Mouse (Mus musculus) c-Kit-negative CD71-positive TER-119-positive erythroid progenitor cells, embryonic 14.5 days (primary cell): ENCODE measurements at regions not wholly inside any gene's neighbourhood (a gene's known extent, or its start where the extent isn't known, plus 50 kb on each side); places are given as distances from the start of the nearest gene placed in this dataset.

ENCODE experiments used
- DNase-seq: peaks from one replicate; pipeline ENCODE4 v3.0.0-alpha.2; 2013; ENCODE audit warnings: low read depth, low spot score

GRCm38 (mm10) chr19:14676929-14677328, 79.1 kb upstream of the Tle4 start:
- no peak for DNase-seq

DNA sequence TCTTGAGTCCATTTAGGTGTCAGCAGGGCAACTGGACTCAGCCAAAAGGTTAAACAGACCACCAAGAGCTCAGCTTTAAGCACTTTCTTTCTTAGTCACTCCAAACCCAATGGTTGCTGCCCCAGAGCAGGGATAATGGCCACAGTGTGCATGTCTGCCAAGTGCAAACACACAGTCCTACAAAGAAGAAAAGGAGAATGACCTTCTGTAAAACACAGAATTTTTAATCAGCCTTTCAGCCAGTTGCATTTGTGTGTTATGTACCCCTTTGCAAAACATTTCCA, 72.9 kb upstream of the Tle4 start:
- no peak for DNase-seq

- DNase-seq, result no peak
Measured at GRCm38 (mm10) chr19:14670078-14670820, 72.4 kb upstream of the Tle4 start.

DNA sequence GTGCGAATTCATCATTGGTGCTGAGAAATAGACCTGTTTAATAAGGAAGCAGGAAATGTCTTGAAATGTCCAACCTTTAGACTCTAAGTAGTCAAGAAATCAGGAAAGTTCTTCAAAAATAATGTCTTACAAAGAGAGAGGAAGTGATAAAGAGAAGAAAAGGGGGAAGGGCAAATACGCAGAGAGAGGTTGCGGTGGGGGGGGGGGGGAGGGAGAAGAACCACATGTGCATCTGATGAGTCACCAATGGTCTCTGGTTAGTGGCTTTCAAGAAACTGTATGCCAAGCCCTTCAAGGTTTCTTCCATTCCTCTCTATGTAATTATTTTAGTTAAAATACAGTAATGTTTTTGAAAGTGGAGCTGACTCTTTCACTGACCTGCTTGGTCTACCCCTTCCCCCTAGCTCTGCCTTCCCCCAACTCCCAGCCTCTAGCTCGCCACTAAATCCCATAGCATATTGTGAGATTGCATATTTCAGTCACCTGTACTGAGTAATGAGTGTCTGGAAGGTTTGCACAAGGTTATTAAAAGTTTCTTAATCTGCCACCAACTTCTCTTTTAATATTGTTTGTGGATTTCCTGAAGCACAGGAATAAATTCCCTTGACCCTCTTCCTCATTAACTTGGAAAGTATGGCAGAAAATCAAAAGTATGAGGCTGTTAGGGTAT, 70.8 kb upstream of the Tle4 start:
- no peak for DNase-seq

DNA sequence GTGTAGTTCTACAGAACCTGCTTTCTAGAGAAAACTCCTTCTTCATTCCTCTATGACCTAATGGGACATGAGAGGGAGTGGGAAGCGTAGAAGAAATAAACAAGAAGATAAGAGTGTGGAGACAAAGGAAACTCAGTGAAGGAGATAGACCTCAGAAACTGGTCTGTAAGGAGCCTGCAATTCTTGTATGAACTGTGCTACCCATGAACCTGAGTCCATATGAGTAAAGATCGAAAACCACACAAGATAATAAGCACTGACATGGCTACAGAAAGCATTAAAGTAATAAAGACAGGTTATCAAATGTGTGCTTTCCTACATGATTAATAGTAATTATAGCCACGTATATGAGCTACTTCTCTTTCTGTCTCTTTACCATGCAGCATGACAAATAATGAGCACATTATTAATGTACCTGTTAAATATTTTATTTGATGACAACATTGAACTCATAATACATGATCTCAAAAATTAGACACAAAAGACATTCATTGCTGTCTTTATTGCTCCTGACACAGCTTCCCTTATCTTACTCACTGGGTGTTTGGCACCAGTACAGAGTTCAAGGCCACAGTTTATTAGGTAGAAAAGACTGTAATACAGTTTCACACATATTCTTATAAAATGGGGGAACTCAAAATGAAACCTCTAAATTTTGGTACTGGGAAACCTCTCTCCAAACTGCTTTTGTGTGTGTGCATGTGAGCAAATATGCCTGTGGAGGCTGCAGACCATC, 67.0 kb upstream of the Tle4 start:
- no peak for DNase-seq

- no peak for DNase-seq
Measured at GRCm38 (mm10) chr19:14664096-14664586, 66.3 kb upstream of the Tle4 start.

DNA sequence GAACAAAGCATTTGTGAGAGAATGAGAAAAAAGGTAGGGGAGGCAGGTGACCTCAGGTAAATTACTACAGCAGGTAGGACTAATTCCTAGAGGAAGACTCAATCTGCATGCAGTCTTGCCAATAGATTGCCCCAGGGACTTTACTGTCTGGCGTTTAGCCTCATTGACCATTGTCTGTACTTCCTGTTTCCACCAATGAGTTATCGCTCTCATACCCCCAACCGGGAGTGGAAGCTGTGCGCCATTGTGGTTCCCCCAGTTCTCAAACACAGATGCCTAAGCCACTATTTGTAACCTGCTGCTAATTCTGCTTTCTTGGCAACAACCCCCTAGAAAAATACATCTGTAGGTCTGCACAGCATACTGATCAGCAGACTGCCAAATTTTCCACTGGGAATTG, 65.5 kb upstream of the Tle4 start:
- no peak for DNase-seq

DNA sequence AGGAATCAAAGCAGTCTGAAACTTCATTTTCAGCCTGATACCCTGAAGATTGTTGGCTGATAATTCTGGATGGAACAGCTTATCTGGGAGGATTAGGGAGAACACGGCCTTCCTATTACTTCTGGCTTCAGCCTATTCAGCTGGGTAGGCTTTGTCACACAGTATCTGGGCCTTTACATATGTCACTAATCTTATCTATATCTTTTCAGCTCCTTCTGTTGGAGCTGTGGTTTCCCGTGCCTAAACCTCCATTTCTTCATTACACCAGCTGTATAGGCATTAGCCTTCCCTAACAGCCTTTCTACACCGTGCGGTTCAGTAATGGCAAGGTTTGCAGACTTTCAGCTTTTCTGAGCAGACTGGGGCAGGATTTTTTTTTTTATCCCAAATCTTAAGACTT, 61.9 kb upstream of the Tle4 start:
- no peak for DNase-seq

GRCm38 (mm10) chr19:14658479-14658878, 60.6 kb upstream of the Tle4 start:
- DNase-seq, result no peak

GRCm38 (mm10) chr19:14656022-14656388, 58.2 kb upstream of the Tle4 start:
- DNase-seq, result no peak

- DNase-seq, result no peak
Measured at GRCm38 (mm10) chr19:14655302-14656021, 57.6 kb upstream of the Tle4 start.
